Mouse (Mus musculus) c-Kit-positive CD71-positive TER-119-positive erythroid progenitor cells, embryonic 14.5 days (primary cell): ENCODE measurements at regions not wholly inside any gene's neighbourhood (a gene's known extent, or its start where the extent isn't known, plus 50 kb on each side); places are given as distances from the start of the nearest gene placed in this dataset.
A peak's percentile ranks its signal among the peaks of the same experiment; 100 is the strongest.

Experiments
- DNase-seq: peaks from one replicate; pipeline ENCODE4 v3.0.0-alpha.2; 2013; ENCODE audit warnings: low spot score

GRCm38 (mm10) chr12:45437271-45437670 is 362.8 kb upstream of the Stxbp6 start:
- DNase-seq = no peak

GRCm38 (mm10) chr12:45399436-45399835 is 324.9 kb upstream of the Stxbp6 start:
- no peak for DNase-seq

- peak; percentile 3 for DNase-seq
Measured at GRCm38 (mm10) chr12:45384864-45385263, 310.4 kb upstream of the Stxbp6 start.
